Mouse (Mus musculus): ENCODE data around the gene Muc4. TPM values are rescaled to one million over a fixed set of nuclear protein-coding genes. Genes with fewer than 3 reads are reported as not detected.

Gene Muc4
- not detected for polyA plus RNA-seq (2015; fragmentation: Illumina TruSeq; extraction: RNeasy Lipid Tissue Mini Kit (QIAGEN cat#74804); ENCODE audit: low read depth, low replicate concordance)

DNA sequence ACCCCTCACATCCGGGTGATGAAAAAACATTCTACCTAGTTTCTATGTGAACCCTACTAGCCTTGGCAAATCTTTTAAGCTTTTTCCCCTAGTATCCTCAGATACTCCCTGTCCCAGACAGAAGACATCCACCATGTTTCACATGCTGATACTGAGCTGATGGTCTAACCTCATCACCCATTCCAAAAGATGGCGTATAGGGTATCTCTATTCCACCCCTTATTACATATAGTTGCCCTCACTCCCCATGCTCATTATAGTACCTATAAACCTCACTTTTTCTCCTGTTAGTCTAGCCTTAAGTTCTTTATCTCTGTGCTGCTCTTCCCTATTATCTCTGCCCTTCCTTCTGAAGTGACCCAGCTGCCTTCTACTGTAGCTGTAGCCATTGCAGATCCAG is at the start of gene Muc4:
Gene Muc4 (plus strand): TSS at position 301 of the 400 bp plus-strand sequence.

DNA sequence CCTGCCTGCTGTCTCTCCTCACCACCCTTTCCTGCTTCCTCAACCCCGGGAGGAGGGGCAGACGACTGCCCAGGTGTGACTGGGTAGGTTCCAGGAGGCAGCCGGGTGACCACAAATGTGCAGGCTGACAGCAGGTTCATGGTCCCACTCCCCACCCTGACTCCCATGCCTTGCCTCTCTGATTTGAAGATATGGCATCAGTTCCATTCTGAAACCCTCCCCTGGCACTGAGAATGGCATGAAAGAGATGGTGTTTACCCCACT is 61.7 kb downstream of the Muc4 start, which contains the start of gene Muc20:
Gene Muc20 (minus strand): TSS at position 10 of the 264 bp plus-strand sequence.

GRCm38 (mm10) chr16:32810321-32810720 is 74.6 kb downstream of the Muc4 start, which contains the start of gene Smbd1:
Gene Smbd1 (minus strand): TSS chr16:32810477.

Other genes starting within 250 kb of the Muc4 start
- gene Slc51a, start 248.0 kb upstream of the Muc4 start, polyA plus RNA-seq (2015; fragmentation: Illumina TruSeq; extraction: RNeasy Lipid Tissue Mini Kit (QIAGEN cat#74804); ENCODE audit: low read depth, low replicate concordance): not detected
- not detected for gene Zdhhc19, start 239.6 kb upstream of the Muc4 start, polyA plus RNA-seq (2015; fragmentation: Illumina TruSeq; extraction: RNeasy Lipid Tissue Mini Kit (QIAGEN cat#74804); ENCODE audit: low read depth, low replicate concordance)
- 92.4 TPM for gene Tfrc, start 127.0 kb upstream of the Muc4 start, polyA plus RNA-seq (2015; fragmentation: Illumina TruSeq; extraction: RNeasy Lipid Tissue Mini Kit (QIAGEN cat#74804); ENCODE audit: low read depth, low replicate concordance)
- 124 TPM for gene Tnk2, start 92.0 kb upstream of the Muc4 start, polyA plus RNA-seq (2015; fragmentation: Illumina TruSeq; extraction: RNeasy Lipid Tissue Mini Kit (QIAGEN cat#74804); ENCODE audit: low read depth, low replicate concordance)
- not detected for gene Muc20, start 61.5 kb downstream of the Muc4 start, polyA plus RNA-seq (2015; fragmentation: Illumina TruSeq; extraction: RNeasy Lipid Tissue Mini Kit (QIAGEN cat#74804); ENCODE audit: low read depth, low replicate concordance)
- gene Smbd1, start 74.6 kb downstream of the Muc4 start, polyA plus RNA-seq (2015; fragmentation: Illumina TruSeq; extraction: RNeasy Lipid Tissue Mini Kit (QIAGEN cat#74804); ENCODE audit: low read depth, low replicate concordance): not detected
- 103 TPM for gene Fyttd1, start 141.6 kb downstream of the Muc4 start, polyA plus RNA-seq (2015; fragmentation: Illumina TruSeq; extraction: RNeasy Lipid Tissue Mini Kit (QIAGEN cat#74804); ENCODE audit: low read depth, low replicate concordance)
- gene Rubcn, start 141.9 kb downstream of the Muc4 start, polyA plus RNA-seq (2015; fragmentation: Illumina TruSeq; extraction: RNeasy Lipid Tissue Mini Kit (QIAGEN cat#74804); ENCODE audit: low read depth, low replicate concordance): 47.0 TPM
- gene Lrch3, start 178.2 kb downstream of the Muc4 start, polyA plus RNA-seq (2015; fragmentation: Illumina TruSeq; extraction: RNeasy Lipid Tissue Mini Kit (QIAGEN cat#74804); ENCODE audit: low read depth, low replicate concordance): 20.1 TPM

Data from brain, adult 10 weeks (tissue).